Mouse (Mus musculus) CD4-positive, CD25-positive, alpha-beta regulatory T cell, adult 4 months (primary cell): ENCODE data around the gene Gsta2. TPM values are rescaled to one million over a fixed set of nuclear protein-coding genes. Genes with fewer than 3 reads are reported as not detected.
"Not testable (repeated sequence)": the region's sequence is repeated elsewhere in the genome, so short reads cannot be mapped to it uniquely, and the experiment has no call there.

Experiments used
- ATAC-seq: one replicate; pipeline ENCODE4 v1.8.0; 2017
- polyA plus RNA-seq, 2 experiments: library from polyadenylated mRNA; unstranded; fragments of 100-300 nt; shearing (Covaris generic); gene quantifications; one replicate each; pipeline ENCODE4 v1.2.1; 2017

The Gsta2 gene
- polyA plus RNA-seq = not detected

DNA sequence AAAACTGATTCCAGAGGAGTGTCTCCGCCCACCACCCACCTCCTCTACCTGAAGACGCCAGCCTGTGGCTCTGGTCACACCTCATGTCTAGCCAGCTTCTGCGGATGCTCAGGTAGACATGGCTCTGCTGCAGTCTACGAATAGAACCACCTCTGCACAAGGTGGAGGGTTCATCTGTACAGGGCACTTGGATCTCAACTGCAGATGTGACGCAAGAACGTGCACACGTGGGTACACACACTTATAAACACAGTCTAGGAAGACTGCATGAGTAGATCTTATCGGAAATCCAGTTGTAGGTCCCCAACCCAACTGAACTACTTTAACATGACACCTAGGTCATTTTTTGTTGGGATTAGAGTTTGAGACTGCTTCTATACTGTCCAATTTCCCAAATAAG, at the start of gene Gsta2:
TSS of gene Gsta2 (minus strand) at position 178 of the 400 bp plus-strand sequence.
- ATAC-seq = no peak

DNA sequence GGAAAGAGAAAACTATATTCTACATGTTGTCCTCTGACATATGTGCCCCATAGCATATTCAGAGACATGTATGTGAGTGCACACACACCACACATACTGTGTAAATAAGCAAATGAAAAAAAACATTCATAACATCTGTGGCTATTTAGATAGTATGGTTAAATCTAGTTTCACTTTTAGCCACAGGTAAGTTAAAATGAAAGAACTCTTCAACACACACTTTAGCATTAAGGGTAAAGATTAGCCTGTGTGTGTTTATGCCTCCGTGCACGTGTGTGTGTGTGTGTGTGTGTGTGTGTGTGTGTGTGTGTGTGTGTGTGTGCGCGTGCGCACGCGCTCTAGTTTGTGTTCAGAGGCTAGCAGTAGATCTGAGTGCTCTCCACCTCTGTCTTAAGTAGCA, 46.0 kb upstream of the Gsta2 start:
- peak; percentile 71 for ATAC-seq

DNA sequence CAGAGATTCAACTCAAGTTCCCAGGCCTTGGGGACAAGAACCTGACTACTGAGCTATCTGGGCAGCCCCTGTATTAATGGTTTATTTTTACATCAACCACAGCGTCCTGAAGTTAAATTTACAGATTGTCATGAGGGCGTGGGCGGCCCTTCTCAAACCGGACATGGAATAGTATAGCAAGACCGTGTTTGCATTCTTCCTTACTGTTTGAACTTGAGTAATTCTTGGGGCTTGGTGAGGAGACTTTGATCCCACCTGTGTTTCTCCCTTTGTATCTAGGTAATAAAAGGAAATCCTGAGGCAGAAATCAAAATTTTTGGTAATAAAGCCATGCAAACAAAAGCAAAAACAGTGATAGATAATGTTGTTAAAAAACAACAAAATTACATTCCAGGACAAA, 45.0 kb upstream of the Gsta2 start:
- ATAC-seq = no peak

DNA sequence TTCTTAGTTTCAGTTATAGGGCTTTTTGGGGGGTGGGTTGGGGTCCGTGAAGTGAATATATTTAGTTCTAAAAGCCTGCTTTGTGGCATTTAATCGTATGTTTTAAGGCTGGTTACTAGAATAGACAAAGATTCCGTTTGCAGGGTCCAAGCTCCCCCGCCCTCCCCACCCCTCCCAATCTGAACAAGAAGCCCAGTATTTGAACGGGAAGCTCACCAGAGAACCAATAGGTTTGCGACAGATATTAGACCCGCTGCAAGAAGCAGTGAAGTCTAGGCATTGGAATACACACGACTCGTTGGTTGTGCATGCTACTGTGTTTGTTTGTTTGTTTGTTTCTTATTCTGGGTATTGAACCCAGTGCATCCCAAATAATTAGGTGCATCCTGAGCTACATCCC, 40.9 kb upstream of the Gsta2 start:
- no peak for ATAC-seq

DNA sequence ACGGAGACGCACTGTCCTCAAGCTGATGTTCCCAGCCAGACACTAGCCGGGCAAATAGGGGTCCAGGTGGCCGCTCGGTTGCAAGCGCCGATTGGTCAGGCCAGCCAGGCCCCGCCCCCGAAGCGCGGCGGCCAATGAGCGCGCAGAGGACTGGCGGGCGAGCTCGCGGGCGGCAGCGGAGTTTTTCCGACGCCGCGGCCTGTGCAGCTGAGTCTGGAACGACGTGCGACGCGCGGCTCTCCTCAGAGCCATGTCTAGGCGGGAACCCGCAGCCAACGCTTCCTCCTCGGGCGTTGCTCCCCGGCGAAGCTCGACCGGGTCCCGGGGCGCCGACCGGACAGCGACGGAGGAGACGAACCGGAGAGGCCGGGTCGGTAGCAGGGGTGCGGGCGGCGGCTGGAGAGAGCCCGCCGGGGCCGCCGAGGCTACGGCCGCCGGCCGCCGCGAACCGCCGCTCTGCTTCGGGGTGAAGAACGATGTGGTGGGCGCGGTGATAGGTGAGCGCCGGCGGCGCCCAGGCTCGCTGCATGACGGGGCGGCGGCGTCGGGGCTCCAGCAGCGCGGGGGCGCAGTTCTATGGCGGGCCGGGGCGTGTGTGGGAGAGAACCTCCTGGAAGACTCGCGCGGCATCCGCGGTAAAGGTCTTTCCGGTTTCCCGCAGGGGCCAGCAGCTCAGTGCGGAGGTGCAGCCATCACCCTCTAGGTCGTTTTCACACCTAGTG, 40.2 kb upstream of the Gsta2 start, which contains the start of gene Ddx43:
TSS of gene Ddx43 (plus strand) at position 148 of the 722 bp plus-strand sequence.
- ATAC-seq = peak; percentile 83

DNA sequence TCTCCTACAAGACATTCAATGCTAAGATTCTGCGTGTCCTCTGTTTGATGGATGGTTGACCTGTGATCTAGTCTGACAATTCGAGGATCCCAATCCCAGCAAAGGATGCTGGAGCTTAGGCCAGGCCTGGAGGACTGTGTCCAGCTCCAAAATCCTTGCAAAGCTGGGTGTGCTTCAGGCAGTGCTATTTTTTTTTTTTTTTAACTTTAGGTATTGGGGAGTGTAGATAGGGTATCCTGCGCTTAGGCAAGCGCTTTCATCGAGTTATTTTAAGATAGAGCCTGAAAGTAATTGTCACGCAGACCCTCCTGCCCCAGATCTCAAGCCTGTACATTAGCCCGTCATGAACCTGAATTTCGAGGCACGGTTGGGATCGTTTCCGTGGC, 39.6 kb upstream of the Gsta2 start:
- no peak for ATAC-seq

DNA sequence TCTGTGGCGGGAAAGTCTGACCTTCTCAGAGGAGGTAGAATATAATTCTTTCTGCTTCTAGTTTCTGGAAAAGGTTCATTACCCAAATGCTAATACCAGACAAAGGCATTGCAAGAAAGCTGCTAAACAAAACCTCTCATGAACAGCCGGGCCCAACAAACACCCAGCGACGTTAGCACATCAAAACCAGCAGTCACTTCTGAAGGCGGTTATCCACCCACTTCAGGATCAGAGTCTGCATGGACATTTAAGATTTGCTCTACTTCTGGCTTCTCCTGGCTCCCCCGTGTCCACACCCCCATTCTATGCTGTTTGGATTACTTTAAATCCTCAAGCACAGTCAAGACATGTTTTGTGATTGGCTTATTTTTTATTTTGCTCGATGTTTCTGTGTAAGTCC, 39.0 kb upstream of the Gsta2 start:
- ATAC-seq = no peak

DNA sequence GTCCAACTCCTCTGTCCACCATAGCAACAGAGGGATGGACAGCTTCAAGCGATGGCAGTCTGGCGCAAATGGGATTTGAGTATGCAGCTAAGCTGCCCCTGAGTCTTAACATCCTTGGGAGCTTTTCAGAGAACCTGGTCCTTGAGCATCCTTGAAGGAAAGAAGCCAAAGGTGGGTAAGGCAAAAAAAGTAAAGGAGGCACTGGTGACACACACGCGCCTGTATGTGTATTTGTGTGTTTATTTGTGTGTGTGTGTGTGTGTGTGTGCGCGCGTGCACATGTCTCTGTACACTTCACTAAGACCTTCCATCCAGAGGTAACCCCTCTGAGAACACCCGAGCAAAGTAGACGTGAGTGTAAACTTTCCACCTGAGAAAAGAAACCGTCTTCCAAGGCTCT, 38.2 kb upstream of the Gsta2 start:
- no peak for ATAC-seq

DNA sequence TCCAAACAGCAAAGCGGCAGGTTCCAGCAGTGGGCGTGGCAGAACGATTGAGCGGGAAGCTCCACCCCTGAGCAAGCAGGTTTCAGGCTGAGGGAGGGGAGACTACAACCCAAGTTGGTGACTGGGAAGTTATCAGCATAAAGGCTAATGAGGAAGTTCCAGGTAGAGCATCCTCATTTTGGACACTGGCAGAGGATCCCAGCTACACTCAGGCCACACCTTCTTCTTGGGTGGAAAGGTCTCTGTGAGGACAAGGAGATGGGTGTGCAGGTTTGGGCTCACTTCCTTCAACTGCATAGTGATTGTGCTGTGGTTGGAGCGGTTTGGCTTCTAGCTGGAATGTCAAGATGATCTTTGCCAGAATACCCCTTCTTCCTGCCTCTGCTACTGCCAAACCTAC, 34.4 kb upstream of the Gsta2 start:
- no peak for ATAC-seq

DNA sequence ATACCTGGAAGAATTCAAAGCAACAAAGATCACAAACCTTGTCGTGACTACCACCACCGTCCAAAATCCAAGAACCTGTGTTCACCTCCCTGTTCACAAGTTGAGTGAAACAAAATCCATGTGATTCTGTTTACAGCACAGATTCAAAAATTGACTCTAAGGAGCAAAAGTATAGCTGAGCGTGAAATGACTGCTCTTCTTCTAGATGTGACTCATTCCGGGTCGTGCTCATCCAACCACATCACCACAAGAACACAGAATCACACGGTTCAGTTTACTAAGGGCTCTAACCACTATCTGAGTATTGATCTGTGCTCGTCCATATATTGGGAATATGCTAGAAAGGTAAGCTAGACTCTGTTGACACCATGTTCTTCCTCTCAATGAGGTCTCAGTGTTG, 31.4 kb upstream of the Gsta2 start:
- ATAC-seq = no peak

DNA sequence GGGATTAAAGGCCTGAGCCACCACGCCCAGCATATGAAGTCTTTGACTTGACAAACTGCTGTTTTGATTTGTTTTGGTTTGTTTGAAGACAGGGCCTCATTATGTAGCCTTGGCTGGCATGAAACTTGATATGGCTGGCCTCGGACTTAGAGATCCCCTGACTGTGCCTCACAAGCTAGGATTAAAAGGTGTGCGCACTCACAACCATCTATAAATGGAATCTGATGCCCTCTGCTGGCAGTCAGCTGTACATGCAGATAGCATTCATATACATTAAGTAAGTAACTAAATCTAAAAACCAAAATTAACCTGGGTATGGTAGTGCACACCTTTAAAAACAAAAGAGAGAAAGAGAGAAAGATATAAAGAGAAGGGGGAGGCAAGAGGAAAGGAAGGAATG, 30.3 kb upstream of the Gsta2 start:
- no peak for ATAC-seq

DNA sequence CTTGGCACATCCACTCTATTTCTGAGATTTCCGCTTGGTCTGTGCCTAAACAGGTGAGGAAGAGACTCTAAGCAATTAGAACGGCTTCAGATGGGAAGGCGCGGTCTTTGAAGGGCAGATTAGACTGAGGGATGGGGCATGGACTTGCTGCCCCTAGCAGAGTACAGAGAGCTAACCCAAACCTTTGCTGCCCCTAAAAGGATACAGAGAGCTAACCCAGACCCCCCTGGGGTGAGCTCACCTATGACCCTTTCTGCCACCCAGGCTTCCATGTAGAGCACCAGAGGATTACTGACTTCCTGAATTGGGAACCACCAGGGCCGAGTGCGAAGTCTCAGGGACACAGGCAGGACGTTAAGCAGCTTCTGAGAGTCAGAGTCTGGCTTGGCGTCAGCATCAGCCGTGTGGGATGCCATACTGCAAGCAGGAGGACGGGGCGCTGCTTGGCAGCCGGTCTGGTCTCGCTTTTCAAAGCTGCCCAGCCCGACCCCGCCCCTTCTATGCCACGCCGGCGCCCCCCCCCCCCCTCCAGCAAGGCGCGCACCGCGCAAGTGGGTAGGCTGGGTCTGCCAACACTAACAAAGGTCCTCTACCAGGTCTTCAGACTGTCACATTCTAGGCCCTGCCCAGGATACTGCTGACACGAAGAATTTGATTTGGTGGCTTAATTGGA, 22.7 kb upstream of the Gsta2 start, which contains the start of gene Ooep:
TSS of gene Ooep (minus strand) at position 613 of the 673 bp plus-strand sequence.
- ATAC-seq = no peak

DNA sequence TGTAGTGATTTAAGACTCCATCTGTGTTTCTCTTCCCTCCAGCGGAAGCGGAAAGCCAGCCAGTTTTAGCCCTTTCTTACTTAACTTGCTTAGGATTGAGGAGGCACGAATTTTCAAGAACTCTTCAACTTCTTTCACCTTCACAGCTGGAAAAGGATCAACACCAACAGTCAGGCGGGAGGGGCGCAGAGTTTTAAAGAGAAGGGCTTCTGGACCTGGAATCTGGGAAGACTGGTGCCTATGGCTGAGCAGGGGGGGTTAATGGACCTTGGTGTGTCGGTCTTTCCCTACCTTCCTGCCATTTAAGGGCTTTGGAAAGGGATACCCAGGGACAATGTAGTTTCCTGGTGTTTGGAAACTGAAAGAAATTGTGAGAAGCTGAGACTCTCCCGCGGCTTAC, 22.0 kb upstream of the Gsta2 start:
- ATAC-seq = no peak

DNA sequence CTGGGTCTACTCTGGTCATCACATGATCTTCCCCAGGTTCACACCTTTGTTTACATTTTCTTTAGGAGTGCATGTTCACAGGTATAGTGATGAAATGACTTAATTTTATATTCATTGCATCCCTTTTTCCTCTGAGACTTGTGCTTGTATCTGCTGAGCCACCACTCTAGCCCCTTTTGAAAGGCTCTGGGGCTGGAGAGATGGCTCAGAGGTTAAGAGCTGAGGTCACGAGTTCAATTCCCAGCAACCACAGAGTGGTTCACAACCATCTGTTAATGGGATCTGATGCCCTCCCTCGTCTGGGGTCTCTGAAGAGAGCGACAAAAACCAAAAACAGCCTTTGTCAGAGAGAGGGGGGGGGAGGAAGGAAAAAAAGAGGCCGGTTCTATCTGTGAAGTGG, 19.9 kb upstream of the Gsta2 start:
- no peak for ATAC-seq

DNA sequence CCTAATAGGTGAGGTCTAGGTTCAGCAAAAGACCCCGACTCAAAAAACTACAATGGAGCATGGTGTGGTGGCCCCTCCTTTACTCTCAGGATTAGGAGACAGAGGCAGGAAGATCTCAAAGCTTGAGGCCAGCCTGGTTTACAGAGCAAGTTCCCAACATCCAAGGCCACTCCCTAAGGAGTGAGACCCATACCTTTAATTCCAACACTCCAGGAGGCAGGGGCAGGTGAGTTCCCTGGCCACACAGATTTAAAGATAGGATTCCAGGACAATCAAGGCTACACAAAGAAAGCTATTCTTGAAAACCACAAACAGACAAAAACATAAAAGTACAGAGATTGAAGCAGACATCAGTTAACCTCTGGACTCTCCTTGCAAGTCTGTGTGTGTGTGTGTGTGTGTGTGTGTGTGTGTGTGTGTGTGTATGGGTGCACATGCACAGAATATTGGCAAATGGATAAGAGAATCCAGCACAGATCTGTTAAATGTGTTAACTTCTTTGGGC, 19.3 kb upstream of the Gsta2 start:
- ATAC-seq = no peak

DNA sequence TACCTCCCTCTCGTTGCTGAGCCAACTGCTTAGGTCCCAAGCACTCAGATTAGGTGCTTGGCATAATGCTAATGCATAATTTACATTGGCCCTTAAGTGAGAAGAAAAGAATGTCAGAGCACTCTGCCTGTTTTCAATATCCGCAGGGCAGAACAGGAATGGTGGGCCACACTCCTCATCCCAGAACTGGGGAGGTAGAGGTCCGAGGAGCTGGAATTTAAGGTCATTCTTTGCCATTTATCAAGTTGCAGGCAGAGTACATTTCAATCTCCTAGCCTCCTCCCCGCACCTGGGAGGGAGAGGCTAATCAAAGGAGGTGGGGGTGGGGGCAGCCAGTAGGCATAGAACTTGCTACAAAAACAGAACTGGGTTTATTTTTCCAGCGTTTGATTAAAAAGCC, 18.8 kb upstream of the Gsta2 start:
- no peak for ATAC-seq

DNA sequence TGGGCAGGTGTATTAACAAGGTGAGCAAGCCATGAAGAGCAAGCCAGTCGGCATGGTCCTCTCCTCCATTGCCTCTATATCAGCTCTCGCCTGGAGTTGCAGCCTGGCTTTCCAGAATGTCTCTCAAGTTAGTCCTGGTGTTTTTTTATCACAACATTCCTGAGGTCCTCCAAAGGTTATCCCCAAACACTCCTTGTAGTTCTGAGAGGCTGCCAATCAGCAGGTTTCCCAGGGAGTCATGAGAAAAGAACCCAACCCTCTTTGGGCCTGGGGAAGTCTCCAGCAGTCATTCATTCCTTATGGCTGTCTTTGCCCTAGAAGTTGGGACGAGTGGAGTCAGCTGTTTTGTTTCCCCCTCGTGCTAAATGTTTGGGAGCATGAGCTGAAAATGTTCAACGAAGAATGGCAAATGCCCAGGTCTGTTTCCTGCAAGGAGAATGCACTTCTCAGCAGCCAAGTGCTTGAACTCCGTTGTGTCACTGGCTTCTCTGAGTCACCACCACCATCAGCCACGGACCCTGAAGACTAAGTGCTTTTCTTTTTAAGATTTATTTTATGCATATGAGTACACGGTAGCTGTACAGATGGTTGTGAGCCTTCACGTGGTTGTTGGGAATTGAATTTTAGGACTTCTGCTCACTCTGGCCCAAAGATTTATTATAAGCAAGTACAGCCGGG, 17.4 kb upstream of the Gsta2 start:
- no peak for ATAC-seq

DNA sequence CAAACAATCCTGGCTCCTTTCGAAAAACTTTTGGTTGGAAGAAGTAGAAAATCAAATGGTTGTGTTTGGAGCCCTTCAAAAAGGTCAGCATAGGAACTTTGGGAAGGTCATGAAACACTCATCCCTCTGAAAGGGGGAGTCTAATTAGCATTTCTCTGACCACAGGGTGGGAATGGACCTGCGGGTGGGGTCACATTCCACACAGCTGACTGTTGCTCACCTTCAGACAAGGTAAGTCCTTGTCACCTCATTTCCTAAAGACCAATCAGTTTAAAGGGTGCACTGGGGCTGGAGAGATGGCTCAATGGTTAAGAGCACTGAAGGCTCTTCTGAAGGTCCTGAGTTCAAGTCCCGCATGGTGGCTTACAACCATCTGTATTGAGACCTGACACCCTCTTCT, 15.9 kb upstream of the Gsta2 start:
- no peak for ATAC-seq

DNA sequence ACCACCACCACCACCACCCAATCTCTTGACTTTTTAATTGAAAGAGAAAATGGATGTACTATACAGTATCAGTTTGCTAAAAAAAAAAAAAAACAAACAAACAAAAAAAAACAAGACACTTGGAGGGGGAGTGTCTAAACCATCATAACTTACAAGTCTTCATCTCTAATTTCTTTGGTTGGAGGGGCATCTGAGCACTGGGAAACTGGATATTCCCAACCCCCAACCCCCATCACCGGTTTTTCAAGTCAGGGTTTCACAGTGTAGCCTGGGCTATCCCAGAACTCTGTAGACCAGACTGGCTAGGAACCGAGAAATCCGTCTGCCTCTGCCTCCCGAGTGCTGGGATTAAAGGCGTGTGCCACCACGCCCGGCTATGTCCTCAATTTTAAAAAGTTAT, 14.2 kb upstream of the Gsta2 start:
- ATAC-seq = no peak

DNA sequence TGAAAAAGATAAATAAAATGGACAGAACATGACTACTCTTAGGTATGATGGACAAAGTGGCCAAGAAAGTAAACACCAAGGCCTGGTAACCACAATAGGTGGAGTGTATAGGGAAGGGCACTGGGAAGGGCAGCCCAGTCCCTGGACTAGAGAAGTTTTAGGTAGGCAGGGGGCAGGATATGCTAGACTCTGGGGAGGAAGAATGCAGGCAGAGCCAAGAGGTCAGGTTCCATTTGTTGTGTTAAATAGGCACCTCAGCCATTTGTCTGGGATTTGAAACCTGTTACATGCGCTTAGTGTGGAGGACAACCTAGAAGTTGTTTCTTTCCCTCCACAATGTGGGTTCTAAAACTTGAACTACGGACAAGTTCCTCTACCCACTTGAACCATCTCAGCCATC, 13.8 kb upstream of the Gsta2 start:
- ATAC-seq = no peak

DNA sequence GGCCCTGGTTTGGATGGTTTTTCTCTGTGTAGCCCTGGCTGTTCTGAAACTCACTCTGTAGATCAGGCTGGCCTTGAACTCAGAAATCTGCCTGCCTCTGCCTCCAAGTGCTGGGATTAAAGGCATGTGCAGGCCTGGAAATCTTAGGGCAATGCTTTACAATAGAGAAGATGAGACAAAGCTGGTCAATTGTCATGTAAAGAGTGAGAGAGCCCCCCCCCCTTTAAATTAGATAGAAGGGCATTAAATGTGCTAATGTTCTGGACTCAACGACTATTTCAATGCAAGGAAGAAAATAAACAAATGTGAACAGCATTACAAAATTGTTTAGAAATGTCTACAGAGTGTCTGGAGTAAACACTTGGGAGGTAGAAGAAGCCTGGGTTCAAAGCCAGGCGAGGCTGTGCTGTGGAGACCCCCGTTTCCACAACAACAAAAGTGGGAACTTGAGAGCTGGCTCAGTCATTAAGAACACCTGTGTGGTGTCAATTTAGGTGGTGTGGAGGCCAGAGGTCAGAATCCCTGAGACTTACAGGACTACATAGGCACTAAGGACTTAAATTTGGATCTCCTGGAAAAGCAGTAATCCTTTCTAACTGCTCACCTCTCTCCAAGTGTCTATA, 13.2 kb upstream of the Gsta2 start:
- no peak for ATAC-seq

DNA sequence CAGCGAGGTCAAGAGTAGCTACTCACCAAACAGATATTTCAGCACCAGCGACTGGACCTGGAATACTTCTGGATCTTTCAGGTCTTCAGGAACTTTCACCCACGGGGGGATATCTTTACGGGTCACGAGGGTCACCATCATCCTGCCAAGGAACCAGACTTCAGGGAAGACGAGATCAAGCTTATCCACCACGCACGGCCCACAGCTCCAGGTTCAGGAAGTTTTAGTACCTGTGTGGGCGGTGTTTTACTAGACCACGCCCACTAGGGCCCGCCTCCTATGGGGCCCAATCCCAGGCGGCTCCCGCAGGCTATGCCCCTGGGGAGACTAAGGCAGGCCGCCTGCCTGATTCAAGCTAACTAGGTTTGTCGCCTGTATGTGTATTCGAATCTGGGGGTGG, 12.4 kb upstream of the Gsta2 start, which contains the start of gene Dppa5a:
TSS of gene Dppa5a (minus strand) at position 219 of the 400 bp plus-strand sequence.
- not testable (repeated sequence) for ATAC-seq
